Mouse (Mus musculus) forebrain, embryonic 14.5 days (tissue): ENCODE data around the gene Xxylt1. TPM values are rescaled to one million over a fixed set of nuclear protein-coding genes. Genes with fewer than 3 reads are reported as not detected.

Source experiments
- ATAC-seq: fragments of 200-750 bp; cut with Nextera tagmentation; 2 replicates; pipeline ENCODE4 v1.8.0; 2017; ENCODE audit warnings: mild to moderate bottlenecking, moderate library complexity
- DNase-seq: peaks from one replicate; pipeline ENCODE4 v3.0.0-alpha.2; 2015; ENCODE audit warnings: low spot score
- H3K27ac ChIP-seq: fragments of 300-500 bp; sonication (generic); 2 replicates; pipeline ENCODE4 v1.5.1; 2014; ENCODE audit warnings: low read depth, mild to moderate bottlenecking, control low read depth, low read length, moderate library complexity
- H3K27me3 ChIP-seq: fragments of 300-500 bp; sonication (generic); replicated peaks from 2 replicates; pipeline ENCODE4 v1.6.1; 2014; ENCODE audit warnings: low read length, control low read depth, mixed read lengths; ENCODE audit not compliant: control insufficient read depth, insufficient read depth
- H3K36me3 ChIP-seq: fragments of 300-500 bp; sonication (generic); 2 replicates; pipeline ENCODE4 v1.6.1; 2014; ENCODE audit warnings: low read length, control low read depth; ENCODE audit not compliant: control insufficient read depth, insufficient read depth
- H3K4me1 ChIP-seq: fragments of 300-500 bp; sonication (generic); 2 replicates; pipeline ENCODE4 v1.6.1; 2014; ENCODE audit warnings: antibody characterized with exemption, low read length, control low read depth; ENCODE audit not compliant: control insufficient read depth, insufficient read depth
- H3K4me2 ChIP-seq: fragments of 300-500 bp; sonication (generic); 2 replicates; pipeline ENCODE4 v1.6.1; 2014; ENCODE audit warnings: mild to moderate bottlenecking, control low read depth, low read length
- H3K4me3 ChIP-seq: fragments of 300-500 bp; sonication (generic); 2 replicates; pipeline ENCODE4 v1.5.1; 2014; ENCODE audit warnings: low read depth, low read length, control low read depth
- H3K9ac ChIP-seq: fragments of 300-500 bp; sonication (generic); 2 replicates; pipeline ENCODE4 v1.6.1; 2014; ENCODE audit warnings: mild to moderate bottlenecking, low read length, control low read depth, moderate library complexity
- H3K9me3 ChIP-seq: fragments of 300-500 bp; sonication (generic); replicated peaks from 2 replicates; pipeline ENCODE4 v1.6.1; 2016; ENCODE audit warnings: low read length, control low read depth, mixed read lengths; ENCODE audit not compliant: control insufficient read depth
- WGBS: fragments of 180-500 bp; shearing (Covaris S2); extraction: QIAGEN DNeasy Blood & Tissue Kit; methylation state at CpG from one replicate; pipeline ENCODE4 v1.1.7; 2014; 5-methylcytosine and 5-hydroxymethylcytosine counted together
- polyA plus RNA-seq: library from polyadenylated mRNA; unstranded; fragments of >200 nt; fragmentation: Nextera tagmentation; extraction: Ambion mirVana; gene quantifications from 2 replicates; pipeline ENCODE4 v1.2.1, GENCODE M21; 2014

Gene Xxylt1
- polyA plus RNA-seq, 1 experiment from 2014 or later, result 8.5 TPM

- Histone ChIP-seq H3K9me3 (no peaks in the 10 kb centered on the region), H3K27me3 (no peaks in the 10 kb centered on the region), H3K36me3 (no peaks in the 10 kb centered on the region), H3K4me3 (no peak overlapping the region), H3K4me1 (peaks cover 3% of the 10 kb centered on the region; the same call in 1 of the 2 replicates), H3K4me2 (no peak overlapping the region), H3K9ac (no peak overlapping the region), H3K27ac (no peak overlapping the region)
- ATAC-seq (no peak), DNase-seq (no peak)
- 70% methylated on average over 6 of the region's 6 CpGs for WGBS
Observed at GRCm38 (mm10) chr16:30983699-30984098, 97.5 kb downstream of the Xxylt1 start.

- Histone ChIP-seq H3K9ac (no peak overlapping the region), H3K27me3 (no peaks in the 10 kb centered on the region), H3K36me3 (no peaks in the 10 kb centered on the region), H3K9me3 (no peaks in the 10 kb centered on the region), H3K27ac (no peak overlapping the region), H3K4me2 (no peak overlapping the region), H3K4me3 (no peak overlapping the region), H3K4me1 (peaks cover 3% of the 10 kb centered on the region; the same call in 1 of the 2 replicates)
- WGBS, result 60% methylated on average over 4 of the region's 4 CpGs
- ATAC-seq (no peak), DNase-seq (no peak)
Observed at GRCm38 (mm10) chr16:30983281-30983680, 98.0 kb downstream of the Xxylt1 start.

GRCm38 (mm10) chr16:30981345-30981744, 99.9 kb downstream of the Xxylt1 start:
- no peaks in the 10 kb centered on the region for H3K9me3 ChIP-seq
- no peak overlapping the region for H3K27ac ChIP-seq
- peaks cover 8% of the 10 kb centered on the region for H3K4me1 ChIP-seq
- ATAC-seq (no peak), DNase-seq (no peak)
- H3K4me3 ChIP-seq, result no peak overlapping the region
- WGBS, result 91% methylated on average over 10 of the region's 10 CpGs
- no peaks in the 10 kb centered on the region for H3K27me3 ChIP-seq
- no peak overlapping the region for H3K4me2 ChIP-seq
- no peaks in the 10 kb centered on the region for H3K36me3 ChIP-seq
- H3K9ac ChIP-seq, result no peak overlapping the region

GRCm38 (mm10) chr16:30979905-30980304, 101.3 kb downstream of the Xxylt1 start:
- Histone ChIP-seq H3K27ac (no peak overlapping the region), H3K27me3 (no peaks in the 10 kb centered on the region), H3K9ac (no peak overlapping the region), H3K4me1 (peaks cover 8% of the 10 kb centered on the region), H3K9me3 (no peaks in the 10 kb centered on the region), H3K4me2 (no peak overlapping the region), H3K4me3 (no peak overlapping the region), H3K36me3 (no peaks in the 10 kb centered on the region)
- ATAC-seq (no peak), DNase-seq (no peak)
- 93% methylated on average over 11 of the region's 11 CpGs for WGBS

- Histone ChIP-seq H3K9me3 (no peaks in the 10 kb centered on the region), H3K4me3 (no peak overlapping the region), H3K27me3 (no peaks in the 10 kb centered on the region), H3K4me1 (peaks cover 6% of the 10 kb centered on the region; the same call in 1 of the 2 replicates), H3K27ac (no peak overlapping the region), H3K9ac (no peak overlapping the region), H3K4me2 (no peak overlapping the region), H3K36me3 (no peaks in the 10 kb centered on the region)
- DNase-seq (no peak), ATAC-seq (no peak)
- 55% methylated on average over 6 of the region's 6 CpGs for WGBS
Observed at GRCm38 (mm10) chr16:30977728-30978127, 103.5 kb downstream of the Xxylt1 start.

- Histone ChIP-seq H3K27ac (no peak overlapping the region), H3K9ac (no peak overlapping the region), H3K36me3 (no peaks in the 10 kb centered on the region), H3K4me2 (peak overlapping the region; percentile 5; the same call in 1 of the 2 replicates), H3K4me1 (peaks cover 6% of the 10 kb centered on the region; the same call in 1 of the 2 replicates), H3K4me3 (no peak overlapping the region), H3K27me3 (no peaks in the 10 kb centered on the region), H3K9me3 (no peaks in the 10 kb centered on the region)
- ATAC-seq (peak; percentile 97), DNase-seq (peak; percentile 97)
- WGBS, result 1% methylated on average over 3 of the region's 3 CpGs
Observed at GRCm38 (mm10) chr16:30977186-30977585, 104.0 kb downstream of the Xxylt1 start.

- Histone ChIP-seq H3K9me3 (no peaks in the 10 kb centered on the region), H3K4me2 (no peak overlapping the region), H3K36me3 (no peaks in the 10 kb centered on the region), H3K4me3 (no peak overlapping the region), H3K27me3 (no peaks in the 10 kb centered on the region), H3K9ac (no peak overlapping the region), H3K27ac (no peak overlapping the region), H3K4me1 (peaks cover 6% of the 10 kb centered on the region; the same call in 1 of the 2 replicates)
- DNase-seq, result no peak
- WGBS, result 92% methylated on average over 12 of the region's 12 CpGs
- no peak for ATAC-seq
Observed at GRCm38 (mm10) chr16:30974549-30974948, 106.7 kb downstream of the Xxylt1 start.

GRCm38 (mm10) chr16:30973416-30973815, 107.8 kb downstream of the Xxylt1 start:
- DNase-seq (no peak), ATAC-seq (no peak)
- H3K36me3 ChIP-seq, result no peaks in the 10 kb centered on the region
- H3K4me2 ChIP-seq, result no peak overlapping the region
- H3K9ac ChIP-seq, result peak overlapping the region; percentile 32; the same call in 1 of the 2 replicates
- H3K27ac ChIP-seq, result no peak overlapping the region
- WGBS, result 58% methylated on average over 6 of the region's 6 CpGs
- no peaks in the 10 kb centered on the region for H3K27me3 ChIP-seq
- H3K9me3 ChIP-seq, result no peaks in the 10 kb centered on the region
- no peak overlapping the region for H3K4me3 ChIP-seq
- peaks cover 6% of the 10 kb centered on the region; the same call in 1 of the 2 replicates for H3K4me1 ChIP-seq

GRCm38 (mm10) chr16:30971950-30972541, 109.2 kb downstream of the Xxylt1 start:
- Histone ChIP-seq H3K36me3 (no peaks in the 10 kb centered on the region), H3K9me3 (no peaks in the 10 kb centered on the region), H3K4me1 (peaks cover 5% of the 10 kb centered on the region; the same call in 1 of the 2 replicates), H3K9ac (no peak overlapping the region), H3K27ac (no peak overlapping the region), H3K4me2 (no peak overlapping the region), H3K4me3 (no peak overlapping the region), H3K27me3 (no peaks in the 10 kb centered on the region)
- 91% methylated on average over 18 of the region's 18 CpGs for WGBS
- DNase-seq (no peak), ATAC-seq (no peak)
